Mouse (Mus musculus) ES-Bruce4 (cell line): ENCODE measurements around the gene Serpina3c.

Experiments
- CTCF ChIP-seq: IDR thresholded peaks from one replicate; pipeline ENCODE4 v1.8.1; 2011; ENCODE audit warnings: low read depth, low read length
- EP300 ChIP-seq: IDR thresholded peaks from 2 replicates; pipeline ENCODE4 v1.6.1; 2011; ENCODE audit warnings: low read depth, low read length; ENCODE audit not compliant: insufficient read depth
- POLR2A ChIP-seq: IDR thresholded peaks from one replicate; pipeline ENCODE4 v1.8.1; 2011; ENCODE audit warnings: low read length; ENCODE audit not compliant: insufficient read depth

DNA sequence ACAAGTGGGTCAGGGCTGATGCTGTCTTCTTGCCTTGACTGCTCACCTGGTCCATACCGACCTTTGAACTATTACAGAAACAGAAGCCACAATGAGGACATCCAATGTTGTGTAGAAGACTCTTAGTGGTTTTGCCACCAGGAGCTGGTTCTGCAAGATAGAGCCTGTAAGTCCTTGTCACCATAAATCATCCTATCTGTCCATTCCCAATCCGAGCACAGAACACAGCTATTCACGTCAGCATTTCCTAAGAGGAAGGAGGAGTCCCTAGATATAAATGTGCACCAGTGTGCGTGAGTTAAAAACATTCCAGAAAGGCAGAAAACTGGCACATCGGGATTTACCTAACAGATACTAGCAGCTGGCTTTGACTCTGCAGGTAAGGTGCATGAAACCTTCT is 26.0 kb downstream of the Serpina3c start, which contains the start of gene Serpina3b:
- TF ChIP-seq CTCF (no peak), EP300 (no peak), POLR2A (no peak)
